Mouse (Mus musculus): ENCODE results near the gene Tmem131. TPM values are rescaled to one million over a fixed set of nuclear protein-coding genes. Genes with fewer than 3 reads are reported as not detected.

Gene Tmem131
- polyA plus RNA-seq, 1 experiment from 2014 or later, result 6.5 TPM

- H3K27ac ChIP-seq, result no peak overlapping the region
- no peak for ATAC-seq (ENCODE audit: low read depth)
- WGBS (ENCODE audit: insufficient replicate concordance), result 45% methylated on average over 1 of the region's 1 CpGs
- no peak overlapping the region for H3K9ac ChIP-seq
- DNase-seq, result no peak
- H3K4me3 ChIP-seq (replicated peaks), result no peak overlapping the region
- 0 out of 2 replicates have a peak, but pooled peaks cover 3% of the 10 kb centered on the region for H3K4me1 ChIP-seq (replicated peaks)
- H3K9me3 ChIP-seq (replicated peaks), result no peaks in the 10 kb centered on the region
- no peaks in the 10 kb centered on the region for H3K36me3 ChIP-seq
- H3K27me3 ChIP-seq, result peaks cover 19% of the 10 kb centered on the region
- no peak overlapping the region for H3K4me2 ChIP-seq
Measured at GRCm38 (mm10) chr1:36769951-36770350, 173.5 kb downstream of the Tmem131 start.

GRCm38 (mm10) chr1:36768786-36769185 lies 174.7 kb downstream of the Tmem131 start:
- WGBS (ENCODE audit: insufficient replicate concordance), result 60% methylated on average over 5 of the region's 5 CpGs
- Histone ChIP-seq H3K4me2 (no peak overlapping the region), H3K27me3 (peaks cover 19% of the 10 kb centered on the region), H3K4me3 (replicated peaks) (no peak overlapping the region), H3K27ac (no peak overlapping the region), H3K36me3 (no peaks in the 10 kb centered on the region), H3K9ac (no peak overlapping the region), H3K4me1 (replicated peaks) (0 out of 2 replicates have a peak, but pooled peaks cover 3% of the 10 kb centered on the region), H3K9me3 (replicated peaks) (no peaks in the 10 kb centered on the region)
- no peak for DNase-seq
- no peak for ATAC-seq (ENCODE audit: low read depth)

GRCm38 (mm10) chr1:36767321-36767720 lies 176.1 kb downstream of the Tmem131 start:
- no peaks in the 10 kb centered on the region for H3K36me3 ChIP-seq
- no peak overlapping the region for H3K27ac ChIP-seq
- no peaks in the 10 kb centered on the region for H3K9me3 ChIP-seq (replicated peaks)
- H3K4me1 ChIP-seq (replicated peaks), result 0 out of 2 replicates have a peak, but pooled peaks cover 3% of the 10 kb centered on the region
- H3K4me2 ChIP-seq, result no peak overlapping the region
- H3K9ac ChIP-seq, result no peak overlapping the region
- no peak overlapping the region for H3K4me3 ChIP-seq (replicated peaks)
- H3K27me3 ChIP-seq, result peaks cover 19% of the 10 kb centered on the region
- 29% methylated on average over 10 of the region's 10 CpGs for WGBS (ENCODE audit: insufficient replicate concordance)
- ATAC-seq (ENCODE audit: low read depth), result no peak
- no peak for DNase-seq

GRCm38 (mm10) chr1:36766431-36767205 lies 176.8 kb downstream of the Tmem131 start:
- Histone ChIP-seq H3K4me2 (no peak overlapping the region), H3K4me1 (replicated peaks) (0 out of 2 replicates have a peak, but pooled peaks cover 3% of the 10 kb centered on the region), H3K9ac (no peak overlapping the region), H3K36me3 (no peaks in the 10 kb centered on the region), H3K4me3 (replicated peaks) (no peak overlapping the region), H3K27me3 (peaks cover 17% of the 10 kb centered on the region), H3K9me3 (replicated peaks) (no peaks in the 10 kb centered on the region), H3K27ac (no peak overlapping the region)
- DNase-seq (no peak), ATAC-seq (ENCODE audit: low read depth) (no peak)
- WGBS (ENCODE audit: insufficient replicate concordance), result 20% methylated on average over 4 of the region's 4 CpGs

- DNase-seq, result no peak
- ATAC-seq (ENCODE audit: low read depth), result no peak
- H3K4me1 ChIP-seq (replicated peaks), result no peaks in the 10 kb centered on the region
- H3K27ac ChIP-seq, result no peak within 1 kb of the TSS
- H3K27me3 ChIP-seq, result no peaks in the 10 kb centered on the region
- WGBS (ENCODE audit: insufficient replicate concordance), result 73% methylated on average over 11 of the region's 11 CpGs
- H3K4me2 ChIP-seq, result no peak within 1 kb of the TSS
- H3K36me3 ChIP-seq, result no peaks in the 10 kb centered on the region
- no peaks in the 10 kb centered on the region for H3K9me3 ChIP-seq (replicated peaks)
- H3K4me3 ChIP-seq (replicated peaks), result no peak within 1 kb of the TSS
- H3K9ac ChIP-seq, result no peak within 1 kb of the TSS
Measured at GRCm38 (mm10) chr1:36761568-36761967, 181.9 kb downstream of the Tmem131 start, which contains the start of gene Zap70. Gene Zap70 (plus strand): TSS chr1:36761798.

- Histone ChIP-seq H3K27me3 (no peaks in the 10 kb centered on the region), H3K27ac (no peak overlapping the region), H3K9ac (no peak overlapping the region), H3K9me3 (replicated peaks) (no peaks in the 10 kb centered on the region), H3K4me3 (replicated peaks) (no peak overlapping the region), H3K4me2 (no peak overlapping the region), H3K4me1 (replicated peaks) (no peaks in the 10 kb centered on the region), H3K36me3 (no peaks in the 10 kb centered on the region)
- no peak for ATAC-seq (ENCODE audit: low read depth)
- 56% methylated on average over 8 of the region's 8 CpGs for WGBS (ENCODE audit: insufficient replicate concordance)
- no peak for DNase-seq
Measured at GRCm38 (mm10) chr1:36761061-36761460, 182.4 kb downstream of the Tmem131 start.

GRCm38 (mm10) chr1:36760401-36760800 lies 183.1 kb downstream of the Tmem131 start:
- H3K27me3 ChIP-seq, result no peaks in the 10 kb centered on the region
- no peak overlapping the region for H3K4me3 ChIP-seq (replicated peaks)
- no peaks in the 10 kb centered on the region for H3K36me3 ChIP-seq
- H3K9ac ChIP-seq, result no peak overlapping the region
- no peaks in the 10 kb centered on the region for H3K9me3 ChIP-seq (replicated peaks)
- no peak overlapping the region for H3K27ac ChIP-seq
- ATAC-seq (ENCODE audit: low read depth) (no peak), DNase-seq (no peak)
- no peaks in the 10 kb centered on the region for H3K4me1 ChIP-seq (replicated peaks)
- H3K4me2 ChIP-seq, result no peak overlapping the region
- WGBS (ENCODE audit: insufficient replicate concordance), result 55% methylated on average over 9 of the region's 9 CpGs

- ATAC-seq (ENCODE audit: low read depth) (no peak), DNase-seq (no peak)
- no peak overlapping the region for H3K4me2 ChIP-seq
- H3K4me1 ChIP-seq (replicated peaks), result no peaks in the 10 kb centered on the region
- H3K27me3 ChIP-seq, result no peaks in the 10 kb centered on the region
- no peaks in the 10 kb centered on the region for H3K9me3 ChIP-seq (replicated peaks)
- H3K4me3 ChIP-seq (replicated peaks), result no peak overlapping the region
- H3K9ac ChIP-seq, result no peak overlapping the region
- H3K27ac ChIP-seq, result no peak overlapping the region
- 75% methylated on average over 18 of the region's 18 CpGs for WGBS (ENCODE audit: insufficient replicate concordance)
- H3K36me3 ChIP-seq, result no peaks in the 10 kb centered on the region
Measured at GRCm38 (mm10) chr1:36759076-36759475, 184.4 kb downstream of the Tmem131 start.

GRCm38 (mm10) chr1:36758553-36758952 lies 184.9 kb downstream of the Tmem131 start:
- H3K9ac ChIP-seq, result no peak overlapping the region

GRCm38 (mm10) chr1:36753932-36754675 lies 189.4 kb downstream of the Tmem131 start:
- no peaks in the 10 kb centered on the region for H3K36me3 ChIP-seq
- DNase-seq (no peak), ATAC-seq (ENCODE audit: low read depth) (no peak)
- 31% methylated on average over 6 of the region's 6 CpGs for WGBS (ENCODE audit: insufficient replicate concordance)
- H3K9ac ChIP-seq, result no peak overlapping the region
- no peak overlapping the region for H3K4me2 ChIP-seq
- no peaks in the 10 kb centered on the region for H3K4me1 ChIP-seq (replicated peaks)
- H3K27me3 ChIP-seq, result no peaks in the 10 kb centered on the region
- no peak overlapping the region for H3K27ac ChIP-seq
- H3K4me3 ChIP-seq (replicated peaks), result no peak overlapping the region
- no peaks in the 10 kb centered on the region for H3K9me3 ChIP-seq (replicated peaks)

More at GRCm38 (mm10) chr1:36758553-36758952, 184.9 kb downstream of the Tmem131 start:
- DNase-seq (no peak), ATAC-seq (ENCODE audit: low read depth) (no peak)
- no peak overlapping the region for H3K4me3 ChIP-seq (replicated peaks)
- H3K4me1 ChIP-seq (replicated peaks), result no peaks in the 10 kb centered on the region
- no peaks in the 10 kb centered on the region for H3K27me3 ChIP-seq
- H3K27ac ChIP-seq, result no peak overlapping the region
- H3K4me2 ChIP-seq, result no peak overlapping the region
- WGBS (ENCODE audit: insufficient replicate concordance), result 71% methylated on average over 9 of the region's 9 CpGs
- no peaks in the 10 kb centered on the region for H3K36me3 ChIP-seq
- H3K9me3 ChIP-seq (replicated peaks), result no peaks in the 10 kb centered on the region

GRCm38 (mm10) chr1:36746452-36746851 lies 197.0 kb downstream of the Tmem131 start:
- H3K4me3 ChIP-seq (replicated peaks), result no peak overlapping the region
- peaks cover 7% of the 10 kb centered on the region; the same call in 1 of the 2 replicates for H3K27me3 ChIP-seq
- H3K4me2 ChIP-seq, result no peak overlapping the region
- no peak overlapping the region for H3K9ac ChIP-seq
- no peak overlapping the region for H3K27ac ChIP-seq
- ATAC-seq (ENCODE audit: low read depth), result no peak
- no peaks in the 10 kb centered on the region for H3K36me3 ChIP-seq
- DNase-seq, result peak; percentile 26
- 40% methylated on average over 15 of the region's 15 CpGs for WGBS (ENCODE audit: insufficient replicate concordance)
- no peaks in the 10 kb centered on the region for H3K9me3 ChIP-seq (replicated peaks)
- H3K4me1 ChIP-seq (replicated peaks), result no peaks in the 10 kb centered on the region

Data from liver, embryonic 13.5 days (tissue).